Mouse (Mus musculus) neutrophil, adult 5-6 weeks (primary cell): ENCODE data around the gene Myh9. TPM values are rescaled to one million over a fixed set of nuclear protein-coding genes. Genes with fewer than 3 reads are reported as not detected.

Experiments used
- total RNA-seq: library from RNA; stranded (forward); fragments of 200-1000 nt; gene quantifications from 2 replicates; pipeline ENCODE4 v1.2.3, GENCODE M21; 2017

Myh9 gene
- total RNA-seq, 1 experiment from 2014 or later: 1,152 TPM

Other genes with a start within 250 kb of the Myh9 start
- not detected in 2 replicates for gene Apol10b, start 246.1 kb downstream of the Myh9 start, total RNA-seq
- gene Gm36245, start 242.9 kb downstream of the Myh9 start, total RNA-seq: not detected in 2 replicates
- gene Apol11b, start 198.9 kb downstream of the Myh9 start, total RNA-seq: 16.1 and 17.0 TPM in 2 replicates
- gene Apol7e, start 143.3 kb downstream of the Myh9 start, total RNA-seq: 4.7 and 8.2 TPM in 2 replicates
- 0.47 TPM in 1 of 2 replicates, not detected in the other for gene Apol9b, start 113.1 kb downstream of the Myh9 start, total RNA-seq
- 0.81 and 2.5 TPM in 2 replicates for gene Apol8, start 85.2 kb downstream of the Myh9 start, total RNA-seq
- gene Txn2, start 86.8 kb upstream of the Myh9 start, total RNA-seq: 22.2 and 25.7 TPM in 2 replicates
- gene Foxred2, start 114.5 kb upstream of the Myh9 start, total RNA-seq: 6.9 and 8.1 TPM in 2 replicates
- gene Eif3d, start 128.6 kb upstream of the Myh9 start, total RNA-seq: 114 and 115 TPM in 2 replicates